Mouse (Mus musculus): Measurements from ENCODE around the gene Slc7a1.

The Slc7a1 gene

DNA sequence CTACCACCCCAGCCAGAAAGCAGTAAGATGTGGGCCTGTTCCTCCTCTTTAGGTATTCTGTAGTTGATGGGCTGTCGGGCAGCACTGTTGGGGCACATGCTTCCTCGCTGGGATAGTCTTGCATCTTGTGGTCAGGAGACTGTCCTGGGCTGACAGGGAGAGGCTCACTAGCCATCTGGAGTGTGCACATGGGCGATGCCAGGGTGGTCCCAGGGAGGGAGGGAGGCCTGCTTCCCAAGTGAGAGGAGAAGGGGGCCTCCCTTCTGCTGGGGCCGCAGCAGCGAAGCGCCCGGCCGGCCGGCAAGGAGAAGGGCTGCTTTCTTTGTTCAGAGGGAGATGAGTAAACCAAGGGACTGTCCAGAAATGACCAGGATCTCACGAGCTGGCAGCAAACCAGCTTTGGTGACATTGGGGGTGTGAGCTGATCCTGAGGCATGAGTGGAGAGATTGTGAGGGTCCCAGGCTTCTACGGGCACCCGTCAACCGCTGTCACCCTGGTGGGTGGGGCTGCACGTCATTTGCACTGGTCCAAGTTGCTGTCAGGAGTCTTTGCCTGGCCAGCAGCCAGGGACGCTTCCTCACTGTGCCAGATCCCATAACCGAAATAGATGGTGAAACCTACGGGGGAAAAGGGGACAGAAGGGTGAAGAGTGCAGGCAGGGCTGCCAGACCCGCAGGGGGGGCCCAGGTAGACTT is 67.6 kb downstream of the Slc7a1 start:
- intact Hi-C loops (cut with DNase I), result loop anchor here (2.0 kb wide), 2 partner anchors 121 to 453 kb away; no protein-coding TSS in a partner anchor

DNA sequence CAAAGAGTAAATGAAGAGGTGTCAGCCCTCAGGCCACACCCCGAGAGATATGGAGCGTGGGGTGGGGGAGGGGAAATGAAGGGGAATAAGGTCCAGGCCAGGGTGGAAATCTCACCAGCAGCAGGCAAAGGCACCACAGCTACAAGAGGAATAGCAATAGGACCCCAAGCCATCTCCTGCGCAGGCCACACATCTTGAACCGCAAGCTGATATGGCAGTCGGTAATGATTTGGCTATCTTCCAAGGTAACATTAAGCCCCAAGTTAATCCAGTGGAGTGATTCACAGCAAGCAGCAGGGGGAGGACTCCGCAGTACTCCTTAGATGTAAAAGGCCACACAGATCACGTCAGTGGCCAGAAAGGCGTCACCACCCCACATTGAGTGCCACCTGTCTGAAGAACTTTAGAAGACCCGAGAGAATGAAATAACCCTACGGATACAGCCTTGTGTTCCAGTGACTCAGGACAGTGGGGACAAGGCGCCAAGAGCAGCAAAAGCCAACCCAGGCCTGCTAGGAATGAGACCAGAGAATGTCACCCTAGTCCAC is 68.4 kb downstream of the Slc7a1 start:
- intact Hi-C loops (cut with DNase I), result loop anchor here (2.0 kb wide), 1 partner anchor 453 kb away; no protein-coding TSS in a partner anchor

DNA sequence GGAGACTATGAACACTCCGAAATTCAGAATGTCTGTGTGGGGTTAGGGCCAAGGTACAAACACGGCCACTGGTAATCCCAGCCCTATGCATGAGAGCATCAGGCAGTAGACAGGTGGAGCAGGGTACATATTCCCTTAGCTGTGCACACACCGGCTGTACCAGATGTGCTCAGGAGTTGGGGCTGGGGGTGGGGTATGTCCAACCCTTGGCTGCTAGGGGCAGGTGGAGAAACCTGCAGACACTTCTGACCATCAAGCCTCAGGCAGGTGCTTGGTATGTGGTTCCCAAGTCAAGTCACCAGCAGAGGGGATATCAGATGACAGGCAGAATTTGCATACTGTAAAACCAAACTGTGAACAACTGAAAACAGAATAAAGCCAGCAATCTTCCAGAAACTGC is 70.7 kb downstream of the Slc7a1 start:
- intact Hi-C loops (cut with DNase I), result loop anchor here (10.0 kb wide), 1 partner anchor 206 kb away; no protein-coding TSS in a partner anchor

DNA sequence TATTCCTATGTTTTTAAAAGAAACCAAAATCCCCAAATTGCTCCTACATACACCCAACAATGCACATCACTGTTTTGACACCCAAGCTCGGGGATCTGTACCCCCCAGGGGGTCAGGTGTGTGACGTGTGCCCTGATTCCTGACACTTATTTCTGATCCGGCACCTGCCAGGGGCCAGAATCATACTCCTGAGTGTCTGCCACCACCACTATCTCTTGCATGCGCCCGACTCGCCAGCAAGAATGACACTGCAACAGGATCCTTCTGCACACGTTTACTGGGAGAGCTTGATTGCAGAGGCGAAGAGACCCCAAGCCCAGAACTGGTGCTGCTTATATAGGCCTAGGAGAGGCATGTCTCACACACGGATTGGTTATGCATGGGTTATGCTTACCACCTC is 73.4 kb downstream of the Slc7a1 start:
- intact Hi-C loops (cut with DNase I), result loop anchor here (10.0 kb wide), 1 partner anchor 209 kb away; no protein-coding TSS in a partner anchor

GRCm38 (mm10) chr5:148325317-148325885 is 74.3 kb downstream of the Slc7a1 start:
- intact Hi-C loops (cut with DNase I), result loop anchor here (10.0 kb wide), 1 partner anchor 209 kb away; no protein-coding TSS in a partner anchor

DNA sequence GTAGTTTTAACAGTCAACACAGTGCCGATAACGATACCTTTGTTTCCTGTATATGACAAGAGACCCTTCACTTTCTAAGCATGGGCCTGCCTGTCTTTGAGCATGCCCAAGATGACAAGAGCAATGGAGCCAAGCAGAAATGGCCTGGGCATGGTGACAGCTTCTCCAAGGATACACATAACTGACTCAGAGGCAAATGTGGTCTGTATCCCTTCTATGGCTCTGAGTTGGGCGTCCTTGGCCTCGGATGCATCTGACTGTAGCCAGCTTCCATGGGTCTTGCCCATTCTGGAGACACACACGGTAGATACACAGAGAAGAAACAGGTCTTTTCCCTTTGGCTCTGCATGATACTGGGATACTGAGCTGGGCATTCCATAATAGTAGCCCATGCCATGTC is 84.8 kb downstream of the Slc7a1 start:
- intact Hi-C loops (cut with DNase I), result no loop called here

DNA sequence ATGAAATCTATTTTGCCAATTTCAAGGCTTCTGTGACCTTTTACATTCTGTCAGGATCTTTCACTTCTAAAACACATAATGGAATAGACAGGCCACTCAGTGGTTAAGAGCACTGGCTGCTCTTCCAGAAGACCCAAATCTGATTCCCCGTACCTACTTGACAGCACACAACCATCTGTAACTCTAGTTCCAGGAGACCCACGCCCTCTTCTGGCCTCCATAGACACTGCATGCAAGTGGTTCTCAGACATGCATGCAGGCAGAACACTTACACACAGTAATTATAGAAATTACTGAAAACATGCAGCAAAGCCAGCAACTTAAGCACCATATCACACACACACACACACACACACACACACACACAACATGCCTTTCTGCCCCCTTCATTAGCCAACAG is 87.3 kb downstream of the Slc7a1 start:
- intact Hi-C loops (cut with DNase I), result no loop called here

DNA sequence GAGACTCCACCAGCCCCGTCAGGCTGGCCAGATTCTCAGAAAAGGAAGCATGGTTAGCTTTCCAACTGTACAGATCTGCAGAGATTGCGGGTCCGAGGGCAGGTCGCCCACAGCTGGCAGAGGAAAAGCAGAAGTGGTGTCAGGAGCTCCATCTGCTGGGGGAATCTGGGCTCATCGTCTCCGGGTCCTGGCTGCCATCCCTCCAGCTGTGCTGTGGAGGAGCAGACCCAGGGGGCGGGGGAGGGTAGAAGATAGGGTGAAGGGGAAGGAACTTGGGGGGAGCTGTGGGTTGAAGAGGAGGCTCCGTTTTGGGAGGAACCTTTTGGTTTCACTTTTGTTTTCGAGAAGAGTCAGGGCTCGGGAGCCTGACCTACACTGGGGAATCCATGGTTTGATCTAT is 88.9 kb downstream of the Slc7a1 start:
- intact Hi-C loops (cut with DNase I), result no loop called here

- intact Hi-C loops (cut with DNase I), result no loop called here
These were observed 95.6 kb downstream of the Slc7a1 start for GRCm38 (mm10) chr5:148304112-148304511.

DNA sequence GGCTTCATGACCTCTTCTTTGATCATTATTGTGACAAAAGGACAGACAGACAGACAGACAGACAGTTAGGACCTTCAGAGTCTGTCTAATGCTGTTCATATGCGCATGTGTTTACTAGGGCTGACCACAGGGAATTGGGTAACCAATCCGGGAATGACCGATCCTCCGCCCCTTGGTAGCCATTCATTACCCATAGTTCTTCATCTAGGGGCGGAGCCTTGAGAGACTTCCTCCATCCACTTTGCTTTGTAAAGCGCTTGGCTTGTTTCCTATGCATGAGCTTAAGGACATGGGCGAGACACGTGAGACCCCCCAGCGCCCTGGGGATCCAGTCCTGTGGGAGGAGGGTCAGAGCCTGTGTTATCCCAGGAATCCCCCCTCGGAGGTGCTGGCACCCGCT is 96.7 kb downstream of the Slc7a1 start:
- intact Hi-C loops (cut with DNase I), result no loop called here

DNA sequence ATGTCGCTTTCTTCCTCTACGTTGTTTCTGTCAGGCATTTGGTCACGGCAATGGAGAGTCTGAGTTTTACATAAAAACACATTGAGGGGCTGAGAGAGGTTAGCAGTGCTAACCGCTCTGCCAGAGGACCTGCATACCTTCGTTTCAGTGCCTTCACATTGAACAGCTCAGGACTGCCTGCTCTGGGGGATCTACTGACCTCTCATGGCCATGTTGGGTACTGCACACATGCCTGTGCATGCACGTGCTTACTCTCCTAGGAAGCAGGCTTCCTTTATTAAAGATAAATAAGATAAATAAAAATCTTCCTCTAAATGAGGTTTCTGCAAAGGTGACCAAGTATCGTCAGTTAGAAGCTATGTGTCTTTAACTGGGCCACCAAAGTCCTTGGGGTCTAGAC is 106.4 kb downstream of the Slc7a1 start:
- intact Hi-C loops (cut with DNase I), result no loop called here

DNA sequence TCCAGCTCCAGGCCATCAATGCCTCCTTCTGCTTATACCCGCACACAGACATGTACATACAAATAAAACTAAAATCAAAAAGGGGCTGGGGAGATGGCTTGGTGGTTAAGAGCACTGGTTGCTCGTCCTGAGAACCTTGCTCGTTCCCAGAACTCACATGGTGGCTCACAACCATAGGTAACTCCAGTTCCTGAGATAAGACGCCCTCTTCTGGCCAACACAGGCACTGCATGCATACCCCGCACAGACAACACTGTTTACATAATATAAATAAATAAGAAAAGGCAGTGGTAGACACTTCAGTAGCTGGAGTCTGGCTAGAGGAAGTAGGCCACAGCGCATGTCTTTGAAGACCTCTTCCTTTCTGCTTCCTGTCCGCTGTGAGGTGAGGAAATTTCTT is 106.8 kb downstream of the Slc7a1 start:
- intact Hi-C loops (cut with DNase I), result no loop called here

GRCm38 (mm10) chr5:148289951-148290350 is 109.8 kb downstream of the Slc7a1 start:
- intact Hi-C loops (cut with DNase I), result no loop called here

GRCm38 (mm10) chr5:148288804-148289203 is 110.9 kb downstream of the Slc7a1 start:
- intact Hi-C loops (cut with DNase I), result no loop called here

DNA sequence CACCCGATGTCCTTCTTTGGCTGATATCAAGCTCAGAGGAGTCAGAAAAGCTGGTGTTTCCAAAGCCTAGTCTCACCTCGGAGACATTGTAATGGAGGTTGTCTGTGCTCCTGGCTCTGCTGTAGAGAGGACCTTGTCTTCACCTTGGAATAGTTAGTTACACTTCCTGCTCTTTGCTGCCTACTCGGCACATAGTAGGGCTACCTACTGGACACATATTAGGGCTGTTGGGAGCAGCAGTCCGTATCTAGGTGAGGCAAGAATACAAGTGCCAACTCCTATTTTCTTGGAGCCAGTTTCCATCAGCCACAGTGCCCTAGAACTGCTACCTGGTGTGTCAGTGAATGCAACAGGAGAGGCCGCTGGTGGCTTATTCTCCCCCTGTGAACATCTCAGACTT is 112.2 kb downstream of the Slc7a1 start:
- intact Hi-C loops (cut with DNase I), result no loop called here

GRCm38 (mm10) chr5:148283584-148283983 is 116.1 kb downstream of the Slc7a1 start:
- intact Hi-C loops (cut with DNase I), result no loop called here

GRCm38 (mm10) chr5:148283177-148283576 is 116.5 kb downstream of the Slc7a1 start:
- intact Hi-C loops (cut with DNase I), result no loop called here

DNA sequence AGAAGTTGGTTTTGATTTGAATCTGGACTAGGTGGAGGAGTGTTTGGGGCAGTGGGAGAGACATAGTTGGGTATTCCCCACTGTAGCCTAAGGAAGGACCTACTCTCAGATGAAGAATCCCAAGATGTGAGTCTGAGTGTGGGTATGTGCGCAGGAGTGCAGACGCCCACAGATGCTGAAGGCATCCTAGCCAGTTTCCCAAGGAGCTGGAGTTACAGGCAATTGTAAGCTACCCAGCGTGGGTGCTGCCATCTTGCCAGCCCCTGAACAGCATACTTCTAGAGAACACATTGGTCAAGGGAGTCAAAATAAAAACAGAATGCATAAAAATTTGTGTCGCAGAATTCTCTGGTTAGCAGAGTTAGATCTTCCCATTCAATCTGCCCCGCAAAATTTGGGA is 117.1 kb downstream of the Slc7a1 start:
- intact Hi-C loops (cut with DNase I), result no loop called here

DNA sequence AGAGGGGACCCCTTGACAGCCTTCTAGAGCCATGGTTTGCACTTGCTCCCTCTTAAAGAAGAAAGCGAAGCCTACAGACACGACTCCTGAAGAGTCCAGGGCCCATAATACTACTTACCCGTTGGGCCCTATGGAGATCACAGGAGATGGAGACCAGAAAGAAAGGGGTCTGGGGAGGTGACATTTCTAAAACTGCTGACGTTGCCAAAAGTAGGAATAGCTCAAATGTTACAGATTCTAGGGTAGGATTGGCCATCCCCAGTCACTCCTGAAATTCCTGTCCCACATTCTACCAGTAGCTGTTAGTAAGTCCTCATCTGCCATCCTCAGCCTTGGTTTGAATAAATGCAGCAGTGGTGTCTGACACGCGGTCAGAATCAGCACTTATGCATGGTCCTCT is 117.6 kb downstream of the Slc7a1 start:
- intact Hi-C loops (cut with DNase I), result no loop called here

DNA sequence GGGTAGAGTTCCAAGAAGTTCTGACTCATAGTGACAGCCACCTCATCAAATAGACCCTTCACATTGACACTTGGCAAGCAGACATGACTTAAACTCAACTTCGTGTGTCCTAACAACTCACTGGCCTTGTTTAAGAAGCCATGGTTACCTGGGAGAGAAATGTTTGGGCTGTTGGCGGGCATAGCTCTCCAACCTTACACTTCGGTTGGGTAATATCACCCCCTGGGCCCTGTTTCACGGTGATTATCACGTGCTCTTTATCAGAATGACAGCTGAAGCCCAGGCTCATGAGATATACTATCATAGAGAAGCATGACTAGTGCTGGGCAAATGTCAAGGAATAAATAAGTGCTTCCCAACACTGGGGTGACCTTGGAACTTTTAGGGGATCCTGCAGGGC is 119.4 kb downstream of the Slc7a1 start:
- intact Hi-C loops (cut with DNase I), result no loop called here

DNA sequence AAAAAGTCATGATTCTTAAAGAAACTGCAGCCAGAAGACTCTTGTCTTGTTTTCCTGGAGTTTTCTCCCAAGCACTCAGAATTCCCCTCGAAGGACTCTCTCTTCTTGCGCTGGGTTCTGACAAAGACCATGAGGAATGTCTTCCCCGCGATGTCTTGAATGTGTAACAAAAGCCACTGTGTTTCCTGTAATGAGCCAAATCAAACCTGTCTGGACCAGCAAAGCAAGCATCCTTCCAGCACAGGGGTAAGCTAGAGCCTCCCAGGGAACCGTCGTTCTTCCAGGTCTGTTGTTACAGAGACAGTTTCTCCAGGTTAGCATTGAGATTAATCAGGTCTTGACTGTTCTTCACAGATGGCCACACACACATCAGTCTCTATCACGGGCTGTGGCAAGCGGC is 121.5 kb downstream of the Slc7a1 start:
- intact Hi-C loops (cut with DNase I), result no loop called here

Measured in adrenal gland (tissue).